Mouse (Mus musculus): Measurements from ENCODE around the gene Cabp2.
"Not testable (repeated sequence)": the region's sequence is repeated elsewhere in the genome, so short reads cannot be mapped to it uniquely, and the experiment has no call there.

Cabp2 gene

GRCm38 (mm10) chr19:4125268-4125667, 43.9 kb downstream of the Cabp2 start:
- not testable (repeated sequence) for DNase-seq (ENCODE audit: low spot score)

GRCm38 (mm10) chr19:4125741-4126696, 44.6 kb downstream of the Cabp2 start, which contains the start of gene Aip:
Gene Aip, minus strand, starts transcription at chr19:4125858.
- DNase-seq (ENCODE audit: low spot score), result peak; percentile 97

GRCm38 (mm10) chr19:4126759-4127495, 45.5 kb downstream of the Cabp2 start:
- DNase-seq (ENCODE audit: low spot score), result no peak

DNA sequence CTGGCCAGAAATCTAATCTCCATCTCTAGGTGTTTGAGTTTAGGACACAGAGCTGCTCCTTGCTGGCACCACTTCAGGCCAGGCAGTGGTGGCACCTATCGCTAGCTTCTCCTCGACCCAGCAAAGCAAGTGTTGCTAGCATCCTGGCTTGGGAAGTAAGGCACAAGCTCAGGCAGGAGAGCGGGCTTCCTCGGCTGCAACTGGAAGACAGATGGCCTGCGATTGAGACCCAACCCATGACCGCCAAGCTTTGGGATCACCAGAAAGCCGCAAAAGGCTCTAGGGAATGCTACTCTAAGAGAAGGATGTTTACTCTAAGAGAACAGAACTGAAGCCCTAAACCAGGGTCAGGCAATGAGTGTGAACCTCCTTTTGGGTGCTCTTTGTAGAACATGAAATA, 48.1 kb downstream of the Cabp2 start:
- no peak for DNase-seq (ENCODE audit: low spot score)

GRCm38 (mm10) chr19:4130106-4130505, 48.7 kb downstream of the Cabp2 start:
- DNase-seq (ENCODE audit: low spot score), result no peak

DNA sequence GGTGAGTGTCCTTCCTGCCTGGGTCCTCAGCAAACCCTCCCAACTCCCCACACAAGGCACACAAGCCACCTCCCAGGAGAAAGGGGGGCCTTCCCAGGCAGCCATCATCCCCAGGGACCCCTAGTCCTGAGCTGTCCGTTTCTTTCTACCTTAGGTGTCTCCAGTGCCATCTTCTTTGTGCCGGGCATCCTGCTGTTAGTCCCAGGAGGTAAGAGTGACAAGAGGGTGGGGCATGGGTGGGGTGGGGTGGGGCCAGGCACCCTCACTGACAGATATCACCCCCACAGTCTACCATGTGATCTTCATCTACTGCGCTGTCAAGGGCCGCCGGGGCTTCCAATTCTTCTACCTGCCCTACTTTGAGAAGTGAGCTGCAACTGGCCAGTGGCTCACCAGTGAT, 49.7 kb downstream of the Cabp2 start:
- no peak for DNase-seq (ENCODE audit: low spot score)

GRCm38 (mm10) chr19:4131768-4132167, 50.4 kb downstream of the Cabp2 start:
- no peak for DNase-seq (ENCODE audit: low spot score)

GRCm38 (mm10) chr19:4134354-4134753, 53.0 kb downstream of the Cabp2 start:
- no peak for DNase-seq (ENCODE audit: low spot score)

DNA sequence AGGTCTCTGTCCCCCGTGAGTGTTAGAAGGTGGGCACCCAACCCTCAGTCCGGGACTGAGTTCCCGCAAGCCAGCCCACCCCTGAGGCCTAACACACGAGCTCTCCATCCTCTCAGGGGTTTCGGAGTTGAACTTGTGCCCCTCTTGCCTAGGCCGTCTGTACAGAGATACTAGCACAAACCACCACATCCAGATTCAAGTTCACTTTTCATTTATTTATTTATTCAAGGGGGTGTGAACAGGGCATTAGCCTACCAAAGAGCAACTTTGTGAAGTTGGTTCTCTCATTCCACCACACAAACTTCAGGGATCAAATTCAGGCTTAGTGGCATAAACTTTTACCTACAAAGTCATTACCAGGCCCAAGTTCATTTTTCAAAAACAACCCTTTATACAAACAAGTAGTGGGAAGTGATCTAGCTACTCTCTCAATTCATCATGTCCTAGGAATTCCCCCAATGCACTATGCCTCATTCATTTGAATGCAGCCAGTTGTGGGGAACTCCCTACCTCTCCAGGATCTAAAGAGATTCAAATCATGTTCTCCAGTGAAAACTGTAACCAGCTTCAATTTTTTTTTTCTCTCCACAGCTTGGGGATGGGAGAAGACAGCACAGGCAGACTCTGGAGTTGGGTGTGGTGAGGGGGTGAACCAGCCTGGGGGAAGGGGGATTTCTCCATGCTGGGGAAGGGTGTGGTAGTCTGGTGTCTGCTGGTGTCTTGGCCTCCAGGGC, 54.0 kb downstream of the Cabp2 start:
- DNase-seq (ENCODE audit: low spot score), result not testable (repeated sequence)

GRCm38 (mm10) chr19:4135963-4136345, 54.6 kb downstream of the Cabp2 start:
- not testable (repeated sequence) for DNase-seq (ENCODE audit: low spot score)

DNA sequence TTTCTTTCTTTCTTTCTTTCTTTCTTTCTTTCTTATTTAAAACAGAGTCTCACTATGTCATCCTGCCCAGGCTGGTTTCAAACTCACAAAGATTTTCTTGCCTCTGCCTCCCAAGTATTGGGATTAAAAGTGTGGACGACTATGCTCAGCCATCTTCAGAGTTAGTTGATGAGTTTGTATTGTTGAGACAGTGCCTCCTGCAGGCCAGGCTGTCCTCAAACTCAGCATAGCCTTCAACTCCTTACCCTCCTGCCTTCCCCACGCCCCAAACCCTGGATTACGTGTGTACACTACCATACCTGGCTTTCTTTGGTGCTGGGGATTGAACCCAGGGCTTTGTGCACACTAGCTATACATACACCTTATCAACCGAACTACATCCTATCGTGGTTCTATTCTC, 55.1 kb downstream of the Cabp2 start:
- DNase-seq (ENCODE audit: low spot score), result no peak

All from embryo, embryonic 10 days (tissue).